Mouse (Mus musculus) G1E (cell line): ENCODE measurements at regions not wholly inside any gene's neighbourhood (a gene's known extent, or its start where the extent isn't known, plus 50 kb on each side); places are given as distances from the start of the nearest gene placed in this dataset.

Experiments used
- CTCF ChIP-seq: IDR thresholded peaks from 2 replicates; pipeline ENCODE4 v1.5.1; 2012; ENCODE audit warnings: low read depth, low read length, inconsistent platforms, mixed read lengths
- GATA1 ChIP-seq: IDR thresholded peaks from 2 replicates; pipeline ENCODE4 v1.6.1; 2012; ENCODE audit warnings: borderline replicate concordance, low read length, inconsistent platforms, mixed read lengths
- GATA2 ChIP-seq: IDR thresholded peaks from 2 replicates; pipeline ENCODE4 v1.6.1; 2012; ENCODE audit warnings: low read depth, low read length, inconsistent platforms, borderline replicate concordance

DNA sequence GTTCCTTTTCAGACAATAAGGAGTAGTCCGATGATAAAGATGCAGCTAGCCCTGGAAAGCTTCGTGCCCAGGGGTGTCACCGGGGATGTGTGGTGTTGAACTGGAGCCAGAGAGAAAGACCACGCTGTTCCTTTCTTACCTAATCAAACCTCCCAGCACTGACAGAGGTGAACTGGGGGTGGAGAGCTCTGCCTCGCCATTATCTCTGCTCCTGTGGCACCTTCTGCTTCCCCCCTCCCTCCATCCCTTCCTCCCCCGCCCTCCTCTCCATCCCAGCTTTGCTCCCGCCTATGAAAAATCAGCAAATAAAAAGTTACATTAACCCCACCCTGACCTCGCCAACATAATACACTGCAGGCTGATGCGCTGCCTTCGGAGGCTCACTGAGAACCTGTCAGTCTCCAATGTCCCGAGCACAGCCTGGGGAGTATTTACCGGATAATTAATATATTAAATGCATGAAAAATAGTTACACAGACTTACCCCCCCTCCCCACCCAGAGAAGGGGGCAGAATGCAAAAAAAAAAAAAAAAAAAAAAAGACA lies 96.6 kb downstream of the Mrm1 start:
- no peak for TF ChIP-seq CTCF
- no peak for TF ChIP-seq GATA1
- no peak for TF ChIP-seq GATA2
